Mouse (Mus musculus): Measurements from ENCODE around the gene Clybl. TPM values are rescaled to one million over a fixed set of nuclear protein-coding genes. Genes with fewer than 3 reads are reported as not detected.

Gene Clybl
- polyA plus RNA-seq, 1 experiment from 2014 or later, result 28.8 TPM

GRCm38 (mm10) chr14:122267590-122267989 is 86.1 kb downstream of the Clybl start:
- Histone ChIP-seq H3K27me3 (ENCODE audit: control insufficient read depth, insufficient read depth, low read length) (no peaks in the 10 kb centered on the region), H3K9me3 (ENCODE audit: control insufficient read depth, low read length) (no peaks in the 10 kb centered on the region), H3K9ac (ENCODE audit: low read length) (no peak overlapping the region), H3K4me2 (replicated peaks; ENCODE audit: low read depth) (no peak overlapping the region), H3K4me1 (replicated peaks; ENCODE audit: control insufficient read depth, insufficient read depth) (no peaks in the 10 kb centered on the region), H3K4me3 (ENCODE audit: low read depth, low read length) (no peak overlapping the region), H3K27ac (replicated peaks) (no peak overlapping the region), H3K36me3 (ENCODE audit: control insufficient read depth, insufficient read depth, low read length) (no peaks in the 10 kb centered on the region)
- 21% methylated on average over 4 of the region's 4 CpGs for WGBS
- ATAC-seq (ENCODE audit: low FRiP score, low TSS enrichment), result no peak
- no peak for TF ChIP-seq EP300 (optimal IDR thresholded peaks at IDR 0.05)
- TF ChIP-seq CTCF (IDR thresholded peaks at IDR 0.05; ENCODE audit: low read depth), result no peak
- no peak for DNase-seq (ENCODE audit: low spot score)

GRCm38 (mm10) chr14:122271104-122271746 is 89.7 kb downstream of the Clybl start:
- 45% methylated on average over 14 of the region's 14 CpGs for WGBS
- no peak overlapping the region for H3K27ac ChIP-seq (replicated peaks)
- no peak for DNase-seq (ENCODE audit: low spot score)

DNA sequence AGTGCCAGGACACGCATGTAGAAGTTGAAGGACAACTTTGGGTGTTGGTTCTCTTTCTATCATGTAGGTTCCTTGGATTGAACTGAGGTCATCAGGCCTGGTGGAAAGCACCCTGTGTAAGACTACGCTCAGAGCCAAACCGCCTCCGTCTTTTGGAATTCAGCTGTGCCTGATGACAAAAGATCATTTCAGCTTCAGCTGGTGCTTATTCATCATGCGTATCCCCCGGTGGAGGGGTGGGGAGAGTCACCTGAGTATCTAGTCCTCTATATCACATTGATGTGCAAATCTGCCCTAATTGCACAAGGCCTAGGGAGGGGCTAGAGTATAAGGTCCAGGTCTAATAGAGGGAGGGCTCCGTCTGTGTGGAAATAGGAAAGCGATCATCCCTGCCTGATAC is 95.6 kb downstream of the Clybl start:
- Histone ChIP-seq H3K4me2 (replicated peaks; ENCODE audit: low read depth) (no peak overlapping the region), H3K4me3 (ENCODE audit: low read depth, low read length) (no peak overlapping the region), H3K27me3 (ENCODE audit: control insufficient read depth, insufficient read depth, low read length) (no peaks in the 10 kb centered on the region), H3K27ac (replicated peaks) (no peak overlapping the region), H3K9ac (ENCODE audit: low read length) (no peak overlapping the region), H3K9me3 (ENCODE audit: control insufficient read depth, low read length) (no peaks in the 10 kb centered on the region), H3K4me1 (replicated peaks; ENCODE audit: control insufficient read depth, insufficient read depth) (no peaks in the 10 kb centered on the region), H3K36me3 (ENCODE audit: control insufficient read depth, insufficient read depth, low read length) (no peaks in the 10 kb centered on the region)
- no peak for ATAC-seq (ENCODE audit: low FRiP score, low TSS enrichment)
- WGBS, result 91% methylated on average over 8 of the region's 8 CpGs
- TF ChIP-seq CTCF (IDR thresholded peaks at IDR 0.05; ENCODE audit: low read depth), result no peak
- no peak for TF ChIP-seq EP300 (optimal IDR thresholded peaks at IDR 0.05)
- no peak for DNase-seq (ENCODE audit: low spot score)

More at GRCm38 (mm10) chr14:122271104-122271746, 89.7 kb downstream of the Clybl start:
- no peak overlapping the region for H3K4me2 ChIP-seq (replicated peaks; ENCODE audit: low read depth)
- H3K4me3 ChIP-seq (ENCODE audit: low read depth, low read length), result no peak overlapping the region
- H3K4me1 ChIP-seq (replicated peaks; ENCODE audit: control insufficient read depth, insufficient read depth), result no peaks in the 10 kb centered on the region
- H3K9me3 ChIP-seq (ENCODE audit: control insufficient read depth, low read length), result no peaks in the 10 kb centered on the region
- no peak overlapping the region for H3K9ac ChIP-seq (ENCODE audit: low read length)
- ATAC-seq (ENCODE audit: low FRiP score, low TSS enrichment), result no peak
- H3K36me3 ChIP-seq (ENCODE audit: control insufficient read depth, insufficient read depth, low read length), result no peaks in the 10 kb centered on the region
- no peaks in the 10 kb centered on the region for H3K27me3 ChIP-seq (ENCODE audit: control insufficient read depth, insufficient read depth, low read length)
- TF ChIP-seq CTCF (IDR thresholded peaks at IDR 0.05; ENCODE audit: low read depth) (no peak), EP300 (optimal IDR thresholded peaks at IDR 0.05) (no peak)

GRCm38 (mm10) chr14:122279462-122280308 is 98.2 kb downstream of the Clybl start:
- Histone ChIP-seq H3K4me3 (ENCODE audit: low read depth, low read length) (no peak overlapping the region), H3K36me3 (ENCODE audit: control insufficient read depth, insufficient read depth, low read length) (no peaks in the 10 kb centered on the region), H3K9ac (ENCODE audit: low read length) (no peak overlapping the region), H3K9me3 (ENCODE audit: control insufficient read depth, low read length) (no peaks in the 10 kb centered on the region), H3K4me1 (replicated peaks; ENCODE audit: control insufficient read depth, insufficient read depth) (no peaks in the 10 kb centered on the region), H3K27me3 (ENCODE audit: control insufficient read depth, insufficient read depth, low read length) (no peaks in the 10 kb centered on the region), H3K4me2 (replicated peaks; ENCODE audit: low read depth) (no peak overlapping the region), H3K27ac (replicated peaks) (no peak overlapping the region)
- no peak for TF ChIP-seq CTCF (IDR thresholded peaks at IDR 0.05; ENCODE audit: low read depth)
- TF ChIP-seq EP300 (optimal IDR thresholded peaks at IDR 0.05), result no peak
- 67% methylated on average over 16 of the region's 16 CpGs for WGBS
- DNase-seq (ENCODE audit: low spot score), result no peak
- no peak for ATAC-seq (ENCODE audit: low FRiP score, low TSS enrichment)

DNA sequence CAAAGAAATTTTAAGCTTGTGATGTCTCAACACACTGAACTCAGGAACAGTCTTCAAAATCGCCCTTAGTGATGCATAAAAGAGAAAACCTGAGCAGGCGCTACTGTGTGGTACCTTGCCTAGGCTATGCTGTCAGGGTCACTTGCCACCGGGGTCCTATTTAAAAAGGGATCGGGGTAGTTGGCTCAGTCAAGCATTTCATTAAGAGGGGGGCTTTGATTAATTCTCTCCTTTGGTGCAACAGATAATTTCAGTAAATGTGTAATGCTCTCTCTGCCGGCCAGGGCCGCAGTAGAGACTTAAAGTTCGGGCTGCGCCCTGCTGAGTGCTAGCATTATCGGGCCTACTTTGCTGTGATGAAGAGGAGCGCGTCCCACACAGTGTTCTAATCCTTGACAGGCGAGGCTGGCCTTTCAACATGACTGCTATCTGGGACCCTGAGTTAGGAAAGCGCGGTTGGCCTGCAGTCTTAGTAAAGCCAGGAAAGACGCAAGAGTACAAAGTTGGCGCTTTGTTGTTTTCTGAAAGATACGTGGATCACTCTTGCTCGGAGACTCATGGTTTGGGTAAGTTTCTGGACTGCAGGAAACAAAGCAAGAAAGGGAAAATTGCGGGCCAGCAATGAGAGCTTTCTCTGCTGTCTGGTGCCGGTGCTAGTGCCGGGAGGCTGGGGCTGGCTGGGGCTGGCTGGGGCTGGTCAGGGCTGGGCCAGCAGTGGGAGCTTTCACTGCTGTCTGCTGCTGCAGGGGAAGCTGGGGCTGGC is 99.0 kb downstream of the Clybl start:
- Histone ChIP-seq H3K9me3 (ENCODE audit: control insufficient read depth, low read length) (no peaks in the 10 kb centered on the region), H3K4me2 (replicated peaks; ENCODE audit: low read depth) (no peak overlapping the region), H3K27me3 (ENCODE audit: control insufficient read depth, insufficient read depth, low read length) (no peaks in the 10 kb centered on the region), H3K9ac (ENCODE audit: low read length) (no peak overlapping the region), H3K4me3 (ENCODE audit: low read depth, low read length) (no peak overlapping the region), H3K4me1 (replicated peaks; ENCODE audit: control insufficient read depth, insufficient read depth) (no peaks in the 10 kb centered on the region), H3K27ac (replicated peaks) (no peak overlapping the region), H3K36me3 (ENCODE audit: control insufficient read depth, insufficient read depth, low read length) (no peaks in the 10 kb centered on the region)
- ATAC-seq (ENCODE audit: low FRiP score, low TSS enrichment) (no peak), DNase-seq (ENCODE audit: low spot score) (no peak)
- TF ChIP-seq EP300 (optimal IDR thresholded peaks at IDR 0.05), result no peak
- no peak for TF ChIP-seq CTCF (IDR thresholded peaks at IDR 0.05; ENCODE audit: low read depth)
- 48% methylated on average over 21 of the region's 21 CpGs for WGBS

Data from stomach, postnatal 0 days (tissue).